Mouse (Mus musculus): ENCODE data around the gene Slc5a1. TPM values are rescaled to one million over a fixed set of nuclear protein-coding genes. Genes with fewer than 3 reads are reported as not detected.

Slc5a1 gene
- total RNA-seq, 2 experiments from 2014 or later = 0.13 TPM; not detected in 1

Other genes with a start within 250 kb of the Slc5a1 start
- 10 to 100 TPM; 36.0 to 39.2 TPM for gene Prr14l, start 250.0 kb upstream of the Slc5a1 start, total RNA-seq (2021)
- gene Depdc5, start 240.5 kb upstream of the Slc5a1 start, total RNA-seq (2021) = 10 to 100 TPM; 56.0 to 61.8 TPM
- gene Ywhah, start 85.4 kb upstream of the Slc5a1 start, total RNA-seq (2021) = 1,000 to 10,000 TPM; 1,147 to 1,287 TPM
- gene Spon2, start 114.2 kb downstream of the Slc5a1 start, total RNA-seq (2021) = 1 to 10 TPM in 1 of 2 experiments, under 1 TPM in 1; 0.55 to 1.1 TPM
- gene Ctbp1, start 170.8 kb downstream of the Slc5a1 start, total RNA-seq (2021) = 100 to 1,000 TPM; 282 to 291 TPM
- gene Maea, start 231.3 kb downstream of the Slc5a1 start, total RNA-seq (2021) = 10 to 100 TPM; 81.9 to 87.6 TPM